In genomic region chr6:137201166-137201565, GRCm38 (mm10) we compare ENCODE assay signal across 25 mouse cellular contexts. TPM values are rescaled to one million over a fixed set of nuclear protein-coding genes. Genes with fewer than 3 reads are reported as not detected.
DNase-seq lines count a peak whose midpoint lies in the region; ATAC-seq and TF ChIP-seq lines count a peak whose summit lies in the region.
"Had no signal": no experiment of that assay in that cellular context is flagged by ENCODE, and none has a peak within 500 bp of the region (broad histone marks: within the 10 kb centered on the region; RNA-seq: fewer than 3 reads in every experiment).

No protein-coding gene starts in this region.

- TF ChIP-seq EP300 in lung, postnatal 0 days (IDR thresholded peaks at IDR 0.05), result no peak

- TF ChIP-seq CTCF in lung, postnatal 0 days (IDR thresholded peaks at IDR 0.05), result no peak

- no peaks in the 10 kb centered on the region for H3K27me3 ChIP-seq in heart, embryonic 10.5 days (ENCODE audit: insufficient read depth, poor library complexity, severe bottlenecking)
- H3K27me3 ChIP-seq in lung, postnatal 0 days (replicated peaks; ENCODE audit: insufficient read depth, low read length), result no peaks in the 10 kb centered on the region
- H3K27me3 ChIP-seq: forebrain, embryonic 15.5 days had no signal

- no peaks in the 10 kb centered on the region for H3K4me1 ChIP-seq in heart, embryonic 10.5 days
- H3K4me1 ChIP-seq in lung, postnatal 0 days (ENCODE audit: insufficient read depth, low read depth, low read length), result no peaks in the 10 kb centered on the region
- H3K4me1 ChIP-seq: forebrain, embryonic 10.5 days; forebrain, embryonic 15.5 days had no signal

- ATAC-seq in lung, postnatal 0 days, result no peak
- ATAC-seq: activated CD4-positive, CD25-positive, alpha-beta regulatory T cell, adult 4 months; CD4-positive, CD25-positive, alpha-beta regulatory T cell, adult 4 months; forebrain, embryonic 15.5 days; inflammation-experienced regulatory T-cells, adult 6 months had no signal

- no peak overlapping the region for H3K27ac ChIP-seq in heart, embryonic 10.5 days
- no peak overlapping the region for H3K27ac ChIP-seq in lung, postnatal 0 days (ENCODE audit: low read length)
- H3K27ac ChIP-seq: forebrain, embryonic 10.5 days; forebrain, embryonic 15.5 days; heart, adult 2 months; hindbrain, embryonic 14.5 days; hindbrain, postnatal 0 days had no signal

- H3K4me2 ChIP-seq in lung, postnatal 0 days (replicated peaks; ENCODE audit: low read depth, low read length), result no peak overlapping the region
- H3K4me2 ChIP-seq: forebrain, embryonic 15.5 days; heart, embryonic 11.5 days; hindbrain, embryonic 14.5 days had no signal

- no peak overlapping the region for H3K9ac ChIP-seq in lung, postnatal 0 days (replicated peaks; ENCODE audit: low read depth)
- H3K9ac ChIP-seq: forebrain, embryonic 15.5 days; hindbrain, embryonic 14.5 days had no signal

- DNase-seq in heart, embryonic 10.5 days (ENCODE audit: low spot score), result peak; percentile 19
- DNase-seq in heart, postnatal 4 days, result no peak
- DNase-seq in R1 (ENCODE audit: low read depth, low spot score) (peak; percentile 15), ZHBTc4 (ENCODE audit: low read depth, low spot score) (peak; percentile 73)
- DNase-seq in testis, postnatal 14 days (ENCODE audit: low spot score), result peak; percentile 31
- DNase-seq in lung, postnatal 0 days (ENCODE audit: low spot score), result no peak
- DNase-seq in right cerebral cortex, postnatal 25 days, result no peak
- DNase-seq: adrenal gland, postnatal 10 days; adrenal gland, postnatal 36 days; cerebellum, adult 18-20 months; cerebellum, adult 9-10 months; cerebellum, postnatal 14 days; gastrocnemius, postnatal 25 days; heart, adult 2 months; heart, postnatal 36 days; kidney, adult 11 months had no signal

- H3K4me3 ChIP-seq in heart, embryonic 10.5 days, result no peak overlapping the region
- H3K4me3 ChIP-seq in lung, postnatal 0 days (ENCODE audit: low read depth, low read length), result no peak overlapping the region
- H3K4me3 ChIP-seq: forebrain, embryonic 10.5 days; forebrain, embryonic 15.5 days; heart, adult 2 months had no signal

- 80% methylated on average over 3 of the region's 3 CpGs for WGBS in heart, embryonic 10.5 days
- WGBS in lung, postnatal 0 days, result 84% methylated on average over 3 of the region's 3 CpGs

- no peaks in the 10 kb centered on the region for H3K36me3 ChIP-seq in heart, embryonic 10.5 days
- H3K36me3 ChIP-seq in lung, postnatal 0 days (ENCODE audit: insufficient read depth, low read length), result no peaks in the 10 kb centered on the region
- H3K36me3 ChIP-seq: forebrain, embryonic 10.5 days; forebrain, embryonic 15.5 days had no signal

- no peaks in the 10 kb centered on the region for H3K9me3 ChIP-seq in heart, embryonic 10.5 days
- no peaks in the 10 kb centered on the region for H3K9me3 ChIP-seq in lung, postnatal 0 days (ENCODE audit: low read length)
- H3K9me3 ChIP-seq: forebrain, embryonic 10.5 days; forebrain, embryonic 15.5 days had no signal

RNA-seq across cellular contexts. Expression of gene Rerg, which starts 30.9 kb away (rescaled TPM):
- 3.8 and 6.8 TPM in 2 replicates for polyA plus RNA-seq in heart, embryonic 10.5 days (2016; fragmentation: Nextera tagmentation; extraction: Ambion mirVana)
- 1 to 10 TPM; 7.0 to 9.1 TPM for total RNA-seq in heart, postnatal 4 days (2021)
- 33.4 and 42.9 TPM in 2 replicates for polyA plus RNA-seq in lung, postnatal 0 days (2015; fragmentation: Nextera tagmentation; extraction: Ambion mirVana)
- polyA plus RNA-seq: activated CD4-positive, CD25-positive, alpha-beta regulatory T cell, adult 4 months; CD4-positive, CD25-positive, alpha-beta regulatory T cell, adult 4 months; inflammation-experienced regulatory T-cells, adult 6 months had no signal

RNA-seq across cellular contexts. Expression of gene Ptpro, which starts 51.0 kb away (rescaled TPM):
- polyA plus RNA-seq in heart, embryonic 10.5 days (2016; fragmentation: Nextera tagmentation; extraction: Ambion mirVana), result 0.72 and 1.8 TPM in 2 replicates
- total RNA-seq in heart, postnatal 4 days (2021), result 1 to 10 TPM; 3.0 to 4.8 TPM
- 1.3 and 1.6 TPM in 2 replicates for polyA plus RNA-seq in lung, postnatal 0 days (2015; fragmentation: Nextera tagmentation; extraction: Ambion mirVana)
- polyA plus RNA-seq: C2C12 had no signal

Comparison
In these comparisons a context has a peak if more than half of its experiments do, and no peak if none do; other contexts are left out.
1. DNase-seq: peak in heart, embryonic 10.5 days (single experiment), R1 (single experiment), ZHBTc4 (single experiment) and testis, postnatal 14 days (single experiment); none in heart, postnatal 4 days (single experiment), lung, postnatal 0 days (single experiment) and right cerebral cortex, postnatal 25 days (single experiment).